Mouse (Mus musculus) limb, embryonic 10.5 days (tissue): ENCODE results near the gene Pttg1. TPM values are rescaled to one million over a fixed set of nuclear protein-coding genes. Genes with fewer than 3 reads are reported as not detected.

Experiments
- DNase-seq: peaks from one replicate; pipeline ENCODE4 v3.0.0-alpha.2; 2017; ENCODE audit warnings: low spot score
- H3K27ac ChIP-seq: fragments of 300-500 bp; sonication (generic); 2 replicates; pipeline ENCODE4 v1.5.1; 2016; ENCODE audit warnings: mild to moderate bottlenecking
- H3K27me3 ChIP-seq: fragments of 300-500 bp; sonication (generic); 2 replicates; pipeline ENCODE4 v1.6.1; 2016; ENCODE audit warnings: low read depth, mild to moderate bottlenecking; ENCODE audit not compliant: poor library complexity, severe bottlenecking
- H3K36me3 ChIP-seq: fragments of 300-500 bp; sonication (generic); 2 replicates; pipeline ENCODE4 v1.6.1; 2016; ENCODE audit warnings: mild to moderate bottlenecking, moderate library complexity
- H3K4me1 ChIP-seq: fragments of 300-500 bp; sonication (generic); 2 replicates; pipeline ENCODE4 v1.6.1; 2016
- H3K4me3 ChIP-seq: fragments of 300-500 bp; sonication (generic); 2 replicates; pipeline ENCODE4 v1.5.1; 2016; ENCODE audit warnings: mild to moderate bottlenecking, moderate library complexity
- H3K9me3 ChIP-seq: fragments of 300-500 bp; sonication (generic); replicated peaks from 2 replicates; pipeline ENCODE4 v1.6.1; 2016; ENCODE audit warnings: mild to moderate bottlenecking
- WGBS: fragments of 180-500 bp; shearing (Covaris S2); methylation state at CpG from one replicate; pipeline ENCODE4 v1.1.7; 2016; 5-methylcytosine and 5-hydroxymethylcytosine counted together
- polyA plus RNA-seq: library from polyadenylated mRNA; unstranded; fragments of >200 nt; fragmentation: Nextera tagmentation; extraction: Ambion mirVana; gene quantifications from 2 replicates; pipeline ENCODE4 v1.2.1, GENCODE M21; 2016

Pttg1 gene
- polyA plus RNA-seq, 1 experiment from 2014 or later: 86.4 TPM

DNA sequence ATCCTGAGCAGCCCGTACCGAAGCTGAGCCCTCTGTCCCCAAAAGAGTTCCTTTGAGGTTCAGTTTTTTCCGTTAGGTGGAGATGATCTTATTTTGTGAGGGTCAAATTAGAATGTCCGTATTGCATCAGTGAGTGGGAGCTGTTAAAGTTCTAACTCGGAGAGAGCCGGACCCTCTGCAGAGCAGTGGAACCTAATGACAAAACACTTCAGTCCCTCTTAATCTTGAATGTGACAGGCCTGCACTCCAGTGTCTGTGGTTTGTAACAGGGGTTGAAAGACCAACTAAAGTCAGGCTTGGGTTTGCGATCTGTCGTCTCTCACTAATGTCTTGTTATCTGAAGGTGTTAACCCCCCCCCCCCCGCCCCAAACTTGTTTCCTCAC lies 8.0 kb upstream of the Pttg1 start:
- Histone ChIP-seq H3K4me3 (peak overlapping the region; percentile 86), H3K4me1 (peaks cover 9% of the 10 kb centered on the region), H3K36me3 (peaks cover 19% of the 10 kb centered on the region), H3K27me3 (no peaks in the 10 kb centered on the region), H3K27ac (peak overlapping the region; percentile 83), H3K9me3 (no peaks in the 10 kb centered on the region)
- DNase-seq: no peak
- 3% methylated on average over 9 of the region's 9 CpGs for WGBS

- Histone ChIP-seq H3K27ac (peak within 1 kb of the TSS; percentile 83), H3K4me1 (peaks cover 9% of the 10 kb centered on the region)
Measured at GRCm38 (mm10) chr11:43433254-43434023, 7.4 kb upstream of the Pttg1 start, which contains the start of gene Slu7. TSS of gene Slu7 (plus strand) at chr11:43433744.

GRCm38 (mm10) chr11:43426414-43426884 lies 398 bp upstream of the Pttg1 start:
- Histone ChIP-seq H3K9me3 (no peaks in the 10 kb centered on the region), H3K4me3 (peak overlapping the region; percentile 65), H3K36me3 (peaks cover 17% of the 10 kb centered on the region), H3K27me3 (no peaks in the 10 kb centered on the region), H3K27ac (peak overlapping the region; percentile 84), H3K4me1 (peaks cover 11% of the 10 kb centered on the region)
- 21% methylated on average over 7 of the region's 7 CpGs for WGBS
- DNase-seq: no peak

More at GRCm38 (mm10) chr11:43433254-43434023, 7.4 kb upstream of the Pttg1 start, which contains the start of gene Slu7:
- DNase-seq: peak; percentile 87
- H3K4me3 ChIP-seq: peak within 1 kb of the TSS; percentile 86
- H3K27me3 ChIP-seq: no peaks in the 10 kb centered on the region
- H3K9me3 ChIP-seq: no peaks in the 10 kb centered on the region
- H3K36me3 ChIP-seq: peaks cover 13% of the 10 kb centered on the region
- WGBS: 8% methylated on average over 38 of the region's 38 CpGs

GRCm38 (mm10) chr11:43425166-43425709 lies 813 bp downstream of the Pttg1 start:
- no peak for DNase-seq
- H3K27ac ChIP-seq: peak overlapping the region; percentile 84; the same call in 1 of the 2 replicates
- WGBS: 93% methylated on average over 9 of the region's 9 CpGs
- no peaks in the 10 kb centered on the region for H3K9me3 ChIP-seq
- peaks cover 11% of the 10 kb centered on the region for H3K4me1 ChIP-seq
- H3K36me3 ChIP-seq: peaks cover 26% of the 10 kb centered on the region
- peak overlapping the region; percentile 65 for H3K4me3 ChIP-seq
- H3K27me3 ChIP-seq: no peaks in the 10 kb centered on the region

GRCm38 (mm10) chr11:43424386-43424785 lies 1.7 kb downstream of the Pttg1 start:
- 83% methylated on average over 5 of the region's 5 CpGs for WGBS
- no peak for DNase-seq
- no peaks in the 10 kb centered on the region for H3K9me3 ChIP-seq
- H3K4me3 ChIP-seq: no peak overlapping the region
- peaks cover 11% of the 10 kb centered on the region for H3K4me1 ChIP-seq
- no peak overlapping the region for H3K27ac ChIP-seq
- H3K36me3 ChIP-seq: peaks cover 26% of the 10 kb centered on the region
- H3K27me3 ChIP-seq: no peaks in the 10 kb centered on the region

DNA sequence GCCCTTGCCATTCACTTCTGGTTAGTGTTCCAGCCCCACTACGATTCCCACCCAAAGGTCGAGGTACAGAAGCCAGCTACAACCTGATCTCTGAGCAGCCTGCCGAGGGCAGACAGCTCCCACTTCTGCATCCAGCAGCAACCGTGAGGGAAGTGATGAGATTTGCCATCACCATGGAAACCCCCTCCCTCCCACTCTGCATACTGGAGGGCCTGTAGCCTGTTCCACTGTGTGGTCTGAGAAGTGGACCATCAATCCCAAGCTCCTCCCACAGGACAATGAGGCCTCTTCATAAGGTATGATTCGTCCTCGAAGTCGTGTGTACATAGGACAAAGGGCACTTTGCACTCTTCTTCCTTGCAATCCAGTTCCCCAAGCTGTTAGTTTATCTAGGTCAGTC lies 8.8 kb downstream of the Pttg1 start:
- H3K27me3 ChIP-seq: no peaks in the 10 kb centered on the region
- H3K36me3 ChIP-seq: peaks cover 9% of the 10 kb centered on the region; the same call in 1 of the 2 replicates
- 70% methylated on average over 7 of the region's 7 CpGs for WGBS
- H3K4me3 ChIP-seq: no peak overlapping the region
- no peak overlapping the region for H3K27ac ChIP-seq
- H3K4me1 ChIP-seq: peaks cover 5% of the 10 kb centered on the region; the same call in 1 of the 2 replicates
- DNase-seq: no peak
- H3K9me3 ChIP-seq: no peaks in the 10 kb centered on the region

DNA sequence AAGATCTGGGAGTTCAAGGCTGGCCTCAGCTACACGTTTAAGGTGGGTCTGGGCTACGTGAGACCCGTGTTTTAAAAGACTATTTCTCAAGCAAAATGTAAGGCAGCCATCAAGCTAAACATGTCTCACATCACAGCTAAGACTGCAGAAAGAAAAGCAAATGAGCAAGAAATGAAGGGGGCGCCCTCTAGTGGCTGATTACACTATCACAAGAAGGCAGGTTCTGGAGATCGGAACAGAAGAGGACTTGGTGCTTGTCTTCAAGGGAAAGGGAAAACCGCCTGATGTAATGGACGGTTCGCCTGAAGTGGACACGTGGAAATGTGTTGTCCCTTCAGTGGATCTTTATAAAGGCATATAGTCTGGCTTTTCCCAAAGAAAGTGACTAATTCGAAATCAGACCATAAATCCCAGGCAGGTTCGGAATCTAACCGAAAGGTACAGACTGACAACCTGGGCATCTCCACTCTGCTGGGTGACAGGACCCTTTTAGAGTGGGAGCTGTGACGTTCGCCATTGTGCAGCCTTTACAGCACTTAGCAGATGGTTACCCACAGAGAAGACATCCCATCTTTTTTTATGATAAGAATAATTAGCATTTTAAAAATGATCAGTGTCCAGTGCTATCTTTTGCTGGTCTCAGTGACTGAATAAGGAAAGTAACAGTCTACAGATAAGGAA lies 13.1 kb downstream of the Pttg1 start:
- H3K4me3 ChIP-seq: no peak overlapping the region
- H3K9me3 ChIP-seq: no peaks in the 10 kb centered on the region
- 30% methylated on average over 14 of the region's 14 CpGs for WGBS
- H3K27ac ChIP-seq: no peak overlapping the region
- no peaks in the 10 kb centered on the region for H3K27me3 ChIP-seq
- H3K4me1 ChIP-seq: peaks cover 7% of the 10 kb centered on the region; the same call in 1 of the 2 replicates
- H3K36me3 ChIP-seq: no peaks in the 10 kb centered on the region
- DNase-seq: peak; percentile 84

- Histone ChIP-seq H3K27me3 (no peaks in the 10 kb centered on the region), H3K36me3 (no peaks in the 10 kb centered on the region)
Measured at GRCm38 (mm10) chr11:43411413-43411812, 14.6 kb downstream of the Pttg1 start.

DNA sequence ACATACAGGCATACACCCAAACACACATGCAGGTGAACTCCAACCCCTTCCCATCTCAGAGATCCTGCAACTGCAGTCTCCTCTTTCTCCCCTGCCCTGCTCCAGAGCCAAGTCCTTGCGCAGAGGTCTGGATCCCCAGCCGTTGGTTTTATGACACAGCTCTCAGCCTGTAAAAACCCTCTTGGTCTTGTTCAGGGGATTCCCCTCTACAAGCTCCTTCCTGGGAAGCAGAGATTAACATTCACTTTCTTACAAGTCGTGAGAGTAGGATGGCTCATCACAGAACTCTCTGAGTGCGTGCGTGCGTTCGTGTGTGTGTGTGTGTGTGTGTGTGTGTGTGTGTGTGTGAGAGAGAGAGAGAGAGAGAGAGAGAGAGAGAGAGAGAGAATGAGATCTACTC lies 15.8 kb downstream of the Pttg1 start:
- no peaks in the 10 kb centered on the region for H3K27me3 ChIP-seq
- 67% methylated on average over 7 of the region's 7 CpGs for WGBS
- H3K27ac ChIP-seq: no peak overlapping the region
- no peaks in the 10 kb centered on the region for H3K36me3 ChIP-seq
- DNase-seq: peak; percentile 28
- H3K9me3 ChIP-seq: no peaks in the 10 kb centered on the region
- no peak overlapping the region for H3K4me3 ChIP-seq
- H3K4me1 ChIP-seq: peaks cover 3% of the 10 kb centered on the region; the same call in 1 of the 2 replicates

More at GRCm38 (mm10) chr11:43411413-43411812, 14.6 kb downstream of the Pttg1 start:
- no peak overlapping the region for H3K4me3 ChIP-seq
- H3K4me1 ChIP-seq: peaks cover 3% of the 10 kb centered on the region; the same call in 1 of the 2 replicates
- H3K9me3 ChIP-seq: no peaks in the 10 kb centered on the region
- DNase-seq: peak; percentile 70
- H3K27ac ChIP-seq: no peak overlapping the region
- 0% methylated on average over 1 of the region's 1 CpGs for WGBS

DNA sequence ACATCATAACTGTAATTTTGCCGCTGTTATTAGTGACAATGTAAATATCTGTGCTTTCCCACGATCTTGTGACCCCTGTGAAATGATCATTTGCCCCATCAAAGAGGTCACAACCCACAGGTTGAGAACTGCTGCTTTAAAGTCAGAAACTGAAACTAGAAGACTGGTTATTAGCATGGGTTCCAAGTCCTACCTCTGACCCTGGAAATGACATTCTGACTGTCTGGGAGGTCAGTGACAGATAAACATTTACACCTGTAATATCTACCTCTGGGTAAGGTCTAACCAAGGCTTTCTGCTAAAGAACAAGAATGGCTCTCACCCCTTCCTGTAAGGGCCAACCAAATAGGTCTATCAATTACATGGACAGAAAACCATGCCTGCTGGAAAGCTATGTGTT lies 17.2 kb downstream of the Pttg1 start:
- no peaks in the 10 kb centered on the region for H3K9me3 ChIP-seq
- H3K4me1 ChIP-seq: peaks cover 3% of the 10 kb centered on the region; the same call in 1 of the 2 replicates
- H3K36me3 ChIP-seq: no peaks in the 10 kb centered on the region
- no peak overlapping the region for H3K27ac ChIP-seq
- H3K27me3 ChIP-seq: no peaks in the 10 kb centered on the region
- no peak for DNase-seq
- WGBS: 91% methylated on average over 2 of the region's 2 CpGs
- no peak overlapping the region for H3K4me3 ChIP-seq

- Histone ChIP-seq H3K27ac (no peak overlapping the region), H3K9me3 (no peaks in the 10 kb centered on the region), H3K4me1 (no peaks in the 10 kb centered on the region), H3K36me3 (no peaks in the 10 kb centered on the region), H3K4me3 (no peak overlapping the region), H3K27me3 (no peaks in the 10 kb centered on the region)
- DNase-seq: peak; percentile 21
- 90% methylated on average over 15 of the region's 15 CpGs for WGBS
Measured at GRCm38 (mm10) chr11:43404150-43404807, 21.8 kb downstream of the Pttg1 start.

DNA sequence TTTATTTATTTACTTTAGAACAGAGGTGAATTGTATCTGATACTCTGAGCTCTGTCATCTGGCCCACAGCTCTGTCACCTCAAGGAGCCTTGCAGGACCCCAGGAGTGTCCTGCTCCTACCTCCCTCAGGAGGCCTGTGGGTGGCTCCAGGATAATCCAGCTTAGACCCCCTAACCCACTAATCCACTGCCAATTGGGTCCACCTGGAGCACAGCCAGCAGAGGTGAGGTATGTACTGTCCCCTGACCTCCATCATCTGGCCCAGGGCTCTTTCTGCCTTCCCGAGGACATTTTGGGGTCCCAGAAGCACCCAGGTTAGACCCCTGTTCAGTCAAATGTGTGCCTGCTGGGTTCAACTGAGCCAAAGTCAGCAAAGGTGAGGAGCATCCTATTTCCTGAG lies 25.9 kb downstream of the Pttg1 start:
- WGBS: 96% methylated on average over 1 of the region's 1 CpGs
- no peaks in the 10 kb centered on the region for H3K27me3 ChIP-seq

More for the DNA sequence above, 25.9 kb downstream of the Pttg1 start:
- Histone ChIP-seq H3K9me3 (no peaks in the 10 kb centered on the region), H3K4me1 (no peaks in the 10 kb centered on the region), H3K4me3 (no peak overlapping the region), H3K36me3 (no peaks in the 10 kb centered on the region), H3K27ac (no peak overlapping the region)
- DNase-seq: no peak
